Mouse (Mus musculus) thymus, postnatal 4 days (tissue): ENCODE results near the gene Fasn.
A peak's percentile ranks its signal among the peaks of the same experiment; 100 is the strongest.
"Not testable (repeated sequence)": the region's sequence is repeated elsewhere in the genome, so short reads cannot be mapped to it uniquely, and the experiment has no call there.

Experiments
- DNase-seq: peaks from one replicate; pipeline ENCODE4 v3.0.0; 2021

The Fasn gene

DNA sequence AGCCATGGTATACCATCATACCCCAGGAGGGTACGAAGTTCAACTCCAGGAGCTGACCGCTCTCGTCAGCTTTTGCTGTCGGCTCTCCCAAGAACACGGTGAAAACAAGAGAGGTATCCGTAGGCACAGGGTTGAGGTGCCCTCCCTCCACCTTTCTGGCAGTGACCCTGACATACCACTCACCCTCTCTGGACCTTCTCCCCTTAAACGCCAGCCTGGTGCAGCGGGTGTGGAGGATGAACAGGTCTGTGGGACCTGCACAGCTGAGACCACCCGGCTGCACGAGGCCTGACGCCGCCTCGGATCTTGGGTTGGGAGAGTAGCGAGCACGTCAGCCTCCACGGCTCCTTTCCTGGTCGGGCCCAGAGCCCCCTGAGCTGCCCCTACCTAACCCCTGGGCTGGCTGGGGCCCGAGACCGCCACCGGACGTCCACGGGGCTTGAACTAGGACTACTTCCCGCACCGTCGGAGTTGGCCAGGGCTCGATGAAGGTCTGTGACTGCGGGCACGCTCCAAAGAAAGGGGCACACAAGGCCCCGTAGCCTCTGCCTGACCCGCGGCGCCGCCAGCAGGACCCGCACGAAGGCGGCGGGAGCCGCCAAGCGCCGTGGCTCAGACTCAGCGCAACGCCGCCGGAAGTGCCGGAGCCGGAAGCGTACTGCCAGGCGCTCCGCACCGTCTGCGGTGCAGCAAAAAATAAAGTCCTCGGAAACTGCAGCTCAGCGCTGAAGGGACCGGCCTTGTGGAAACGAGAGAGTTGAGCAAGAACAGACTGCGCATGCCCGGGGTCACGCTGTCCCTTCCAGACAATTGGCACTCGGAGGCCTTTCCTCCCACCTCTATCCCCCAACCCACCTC, 28.4 kb downstream of the Fasn start, which contains the start of gene Dus1l:
Dus1l (minus strand) TSS at position 648 of the 858 bp plus-strand sequence.
- peak; percentile 98 for DNase-seq

- no peak for DNase-seq
Observed at GRCm38 (mm10) chr11:120792652-120793051, 31.7 kb downstream of the Fasn start.

- no peak for DNase-seq
Observed at GRCm38 (mm10) chr11:120789810-120790209, 34.5 kb downstream of the Fasn start.

DNA sequence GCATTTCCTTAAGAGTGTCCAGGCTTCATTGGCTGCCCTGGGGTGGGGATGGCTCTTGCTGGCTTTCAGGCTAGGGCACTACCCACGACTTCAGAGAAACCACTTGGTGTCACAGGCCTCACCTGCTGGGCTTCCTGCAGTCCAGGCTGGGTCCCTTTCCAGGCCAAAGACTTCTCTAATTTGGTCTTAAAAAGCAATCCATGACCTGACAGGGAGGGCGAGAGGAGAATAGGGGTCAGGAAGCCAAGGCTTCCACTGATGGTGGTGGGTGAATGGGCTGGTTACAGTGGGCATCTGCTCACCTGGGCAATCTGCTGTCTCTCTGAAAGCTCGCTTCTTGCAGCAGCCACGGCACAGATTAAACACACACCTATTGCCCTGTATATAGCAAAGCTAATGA, 35.0 kb downstream of the Fasn start:
- DNase-seq: no peak

DNA sequence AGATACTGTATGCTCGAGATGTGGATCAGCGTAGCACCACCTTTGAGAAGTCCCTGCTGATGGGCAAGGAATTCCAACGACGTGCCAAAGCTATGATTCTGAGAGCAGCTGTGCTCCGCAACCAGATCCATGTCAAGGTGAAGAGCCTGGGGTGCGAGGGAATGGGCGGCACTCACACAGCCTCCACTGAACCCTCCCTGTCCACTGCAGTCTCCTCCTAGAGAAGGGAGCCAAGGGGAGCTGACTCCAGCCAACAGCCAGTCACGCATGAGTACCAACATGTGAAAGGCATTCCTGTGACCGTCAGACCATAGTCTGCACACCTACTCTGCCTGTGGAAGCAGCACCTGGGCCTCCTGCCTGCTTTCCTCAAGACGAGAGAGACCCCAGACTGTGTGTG, 35.9 kb downstream of the Fasn start:
- DNase-seq: not testable (repeated sequence)

- no peak for DNase-seq
Observed at GRCm38 (mm10) chr11:120785145-120785544, 39.2 kb downstream of the Fasn start.

DNA sequence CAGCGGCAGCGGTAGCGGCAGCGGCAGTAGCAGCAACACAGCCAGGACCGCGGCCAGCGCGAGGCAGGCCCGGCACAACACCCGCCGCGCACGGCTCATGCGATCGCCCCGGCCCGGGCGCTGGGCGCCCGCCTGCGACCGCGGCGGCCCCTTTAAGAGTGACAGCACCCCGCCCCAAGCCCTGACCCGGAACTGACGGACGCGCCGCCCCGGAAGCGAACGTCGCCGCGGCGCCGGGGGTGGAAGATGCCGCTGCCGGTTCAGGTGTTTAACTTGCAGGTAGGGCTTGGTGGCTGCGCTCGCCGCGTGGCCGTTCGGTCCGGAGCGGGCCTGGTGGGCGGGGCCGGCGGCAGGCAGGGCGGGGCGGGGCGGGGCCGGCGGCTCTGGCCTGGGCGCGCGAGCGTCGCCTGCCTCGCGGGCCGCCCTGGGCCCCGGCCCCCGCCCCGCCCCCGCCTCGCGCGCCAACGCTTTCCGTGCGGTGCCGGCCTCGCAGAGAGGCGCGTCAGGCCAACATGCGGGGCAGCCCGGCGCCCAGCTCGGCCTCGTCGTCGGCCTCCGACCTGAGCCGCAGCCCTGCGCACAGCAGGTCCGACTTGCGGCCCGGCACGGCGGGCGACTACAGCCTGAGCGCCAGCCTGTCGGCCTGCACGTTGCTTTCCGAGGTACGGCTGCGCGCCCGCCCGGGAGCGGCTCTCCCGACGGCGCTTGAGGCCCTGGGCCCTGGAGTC, 40.1 kb downstream of the Fasn start, which contains the start of the genes Rfng and Gps1:
Rfng (minus strand) TSS at position 144 of the 728 bp plus-strand sequence.
Gps1 (plus strand) TSS at position 209 of the 728 bp plus-strand sequence.
- peak; percentile 89 for DNase-seq

GRCm38 (mm10) chr11:120783426-120784063, 40.8 kb downstream of the Fasn start:
- DNase-seq: no peak

- not testable (repeated sequence) for DNase-seq
Observed at GRCm38 (mm10) chr11:120781361-120781760, 43.0 kb downstream of the Fasn start.

DNA sequence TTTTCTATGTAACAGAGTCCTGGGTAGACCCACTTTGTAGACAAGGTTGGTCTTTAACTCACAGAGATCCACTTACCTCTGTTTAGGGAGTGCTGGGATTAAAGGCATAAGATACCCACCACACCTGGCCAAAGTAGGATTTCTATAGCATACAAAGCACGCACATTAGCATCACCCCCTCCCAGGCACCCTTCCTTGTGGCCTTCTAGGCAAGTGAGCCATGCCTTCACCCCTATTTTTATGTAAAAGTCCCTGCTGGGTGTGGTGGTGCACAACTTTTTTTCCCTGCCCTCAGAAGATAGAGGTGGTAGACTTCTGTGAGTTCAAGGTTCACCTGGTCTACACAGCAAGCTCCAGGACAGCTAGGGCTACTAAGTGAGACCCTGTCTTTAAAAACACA, 44.5 kb downstream of the Fasn start:
- DNase-seq: peak; percentile 3

DNA sequence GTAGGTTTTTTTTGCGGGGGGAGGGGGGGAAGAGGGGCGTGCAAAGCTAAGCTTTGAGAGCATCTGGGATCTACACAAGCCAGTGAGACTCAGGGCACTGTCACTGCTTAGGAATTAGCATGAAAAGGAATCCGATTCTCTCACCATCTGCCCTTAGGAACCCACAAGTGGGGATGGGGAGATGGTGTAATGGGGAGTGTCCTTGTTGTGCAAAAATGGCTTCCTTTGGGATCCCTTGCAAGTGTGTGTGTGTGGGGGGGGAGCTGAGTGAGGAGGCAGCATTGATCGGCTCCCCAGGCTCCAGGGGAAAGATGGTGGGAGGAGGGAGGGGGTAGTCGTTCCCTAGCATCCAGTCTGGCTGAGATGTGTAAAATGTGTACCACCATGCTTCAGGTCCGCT, 47.2 kb downstream of the Fasn start:
- no peak for DNase-seq

- peak; percentile 98 for DNase-seq
Observed at GRCm38 (mm10) chr11:120775774-120776469, 48.4 kb downstream of the Fasn start.

DNA sequence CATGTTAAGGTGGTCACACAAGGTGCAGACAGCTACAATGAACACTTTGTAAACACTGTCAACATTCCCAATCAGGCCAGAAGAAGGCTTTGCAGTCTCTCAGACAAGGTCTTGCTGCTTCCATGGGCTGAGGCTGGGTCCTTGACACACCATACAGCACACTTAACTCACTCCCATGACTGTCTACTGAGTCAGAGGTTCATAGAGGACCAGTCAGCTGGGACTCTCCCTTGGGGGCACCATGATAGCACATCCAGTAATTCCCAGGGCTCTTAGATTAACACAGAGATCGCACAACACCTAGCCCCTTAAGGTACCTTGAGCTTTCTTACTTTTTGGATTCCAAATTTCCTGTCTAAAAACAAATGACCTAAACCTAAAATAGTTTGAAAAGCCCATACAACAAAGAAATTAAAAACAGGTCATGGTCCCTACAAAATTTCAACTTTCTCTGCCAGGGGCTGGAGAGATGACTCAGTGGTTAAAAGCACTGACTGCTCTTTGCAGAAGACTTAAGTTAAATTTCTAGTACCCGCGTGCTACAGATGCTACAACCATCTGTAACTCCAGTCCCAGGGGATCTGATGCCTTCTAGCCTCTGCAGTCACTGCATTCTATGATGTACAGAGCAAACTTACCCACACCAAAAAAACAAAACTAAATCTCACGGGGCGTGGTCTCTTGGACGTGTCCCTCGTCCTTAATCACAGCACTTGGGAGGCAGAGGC, 50.7 kb downstream of the Fasn start:
- DNase-seq: no peak

DNA sequence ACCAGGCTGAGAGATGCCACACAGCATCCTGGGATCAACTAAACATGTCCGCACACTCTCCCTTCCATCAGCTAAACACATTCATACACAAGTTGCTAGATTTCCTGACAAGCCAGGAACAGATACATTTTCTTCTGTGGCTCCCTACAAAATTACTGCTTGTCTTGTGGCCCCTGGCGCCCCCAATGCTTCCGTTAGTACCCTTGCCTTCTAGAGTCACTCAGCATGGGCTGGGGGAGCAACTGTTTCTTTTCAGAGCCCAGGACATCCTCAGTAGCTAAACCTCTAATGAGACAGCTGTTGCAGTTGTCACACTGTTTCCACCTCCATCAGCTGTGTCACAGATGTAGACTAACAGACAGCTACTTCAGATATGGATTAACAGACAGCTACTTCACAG, 51.6 kb downstream of the Fasn start:
- peak; percentile 3 for DNase-seq

DNA sequence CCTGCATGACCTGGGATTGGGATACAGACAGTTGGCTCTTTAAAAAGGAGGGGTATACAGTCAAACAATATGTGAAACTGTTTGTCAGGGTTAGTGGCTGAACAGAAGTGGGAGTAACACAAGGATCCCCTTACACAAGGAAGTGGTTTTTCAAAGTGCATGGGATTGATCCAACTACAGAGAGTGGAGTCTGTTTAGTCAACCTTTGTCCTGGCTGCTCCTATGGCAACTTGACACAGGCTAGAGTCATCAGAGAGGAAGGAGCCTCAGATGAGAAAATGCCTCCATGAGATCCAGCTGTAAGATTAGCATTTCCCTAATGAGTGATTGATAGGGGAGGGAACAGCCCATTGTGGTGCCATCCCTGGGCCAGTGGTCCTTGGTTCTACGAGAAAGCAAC, 56.1 kb downstream of the Fasn start:
- no peak for DNase-seq

GRCm38 (mm10) chr11:120767023-120767422, 57.3 kb downstream of the Fasn start:
- DNase-seq: not testable (repeated sequence)

- not testable (repeated sequence) for DNase-seq
Observed at GRCm38 (mm10) chr11:120763121-120763999, 61.0 kb downstream of the Fasn start.

DNA sequence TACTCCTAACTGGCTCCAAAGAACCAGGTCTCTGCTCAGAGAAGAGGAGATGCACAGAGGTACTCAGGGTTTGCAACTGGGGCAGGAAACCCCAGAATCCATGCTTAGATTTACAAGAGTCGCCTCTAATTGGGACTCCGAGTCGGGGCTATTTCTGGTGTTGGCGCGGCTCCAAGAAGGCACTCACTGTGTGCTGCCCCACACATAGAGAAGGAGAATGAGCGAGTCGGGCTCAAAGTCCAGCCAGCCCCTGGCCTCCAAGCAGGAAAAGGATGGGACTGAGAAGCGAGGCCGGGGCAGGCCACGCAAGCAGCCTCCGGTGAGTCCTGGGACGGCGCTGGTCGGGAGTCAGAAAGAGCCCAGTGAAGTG, 61.7 kb downstream of the Fasn start, which contains the start of gene Hmga1b:
Hmga1b (plus strand) TSS at position 123 of the 370 bp plus-strand sequence.
- DNase-seq: not testable (repeated sequence)

GRCm38 (mm10) chr11:120761811-120762671, 62.3 kb downstream of the Fasn start:
- DNase-seq: no peak

DNA sequence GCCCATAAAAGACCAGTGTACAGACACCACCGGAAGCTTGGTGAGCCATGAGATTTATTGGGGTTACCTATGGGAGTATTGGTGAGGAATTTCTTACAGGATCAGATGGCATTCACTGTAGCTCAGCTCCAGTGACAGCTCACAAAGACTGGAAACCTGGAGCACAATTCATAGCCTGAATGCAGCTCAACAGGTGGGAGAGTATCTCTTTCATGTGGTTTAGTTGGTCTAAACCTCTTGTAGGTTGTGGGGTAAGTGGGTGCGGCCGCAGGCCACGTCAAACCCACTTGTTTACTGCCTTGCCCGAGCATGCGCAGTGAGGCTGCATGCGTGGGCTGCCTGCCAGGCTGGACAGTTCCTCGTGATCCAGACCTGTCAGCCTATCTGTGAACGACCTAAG, 64.1 kb downstream of the Fasn start:
- DNase-seq: no peak
